Mouse (Mus musculus): ENCODE data around the gene Zfp511. TPM values are rescaled to one million over a fixed set of nuclear protein-coding genes. Genes with fewer than 3 reads are reported as not detected.

The Zfp511 gene
- polyA plus RNA-seq, 1 experiment, result 55.8 TPM

GRCm38 (mm10) chr7:140049115-140049689 is 13.0 kb downstream of the Zfp511 start:
- TF ChIP-seq CTCF (IDR thresholded peaks at IDR 0.05; ENCODE audit: control insufficient read depth, insufficient read depth, insufficient read length), result no peak
- TF ChIP-seq FOSL1 (IDR thresholded peaks at IDR 0.05; ENCODE audit: insufficient read depth, low read length, poor library complexity, severe bottlenecking), result no peak
- TF ChIP-seq MYOD1 (IDR thresholded peaks at IDR 0.05; ENCODE audit: control insufficient read depth, insufficient read length, low read depth), result no peak
- no peak for TF ChIP-seq CEBPB (IDR thresholded peaks at IDR 0.05; ENCODE audit: low read depth)
- TF ChIP-seq MAX (IDR thresholded peaks at IDR 0.05), result no peak
- no peaks in the 10 kb centered on the region for H3K79me2 ChIP-seq (ENCODE audit: control insufficient read depth, insufficient read depth)
- peaks cover 17% of the 10 kb centered on the region for H3K27me3 ChIP-seq (ENCODE audit: control insufficient read depth, insufficient read depth, insufficient read length)

DNA sequence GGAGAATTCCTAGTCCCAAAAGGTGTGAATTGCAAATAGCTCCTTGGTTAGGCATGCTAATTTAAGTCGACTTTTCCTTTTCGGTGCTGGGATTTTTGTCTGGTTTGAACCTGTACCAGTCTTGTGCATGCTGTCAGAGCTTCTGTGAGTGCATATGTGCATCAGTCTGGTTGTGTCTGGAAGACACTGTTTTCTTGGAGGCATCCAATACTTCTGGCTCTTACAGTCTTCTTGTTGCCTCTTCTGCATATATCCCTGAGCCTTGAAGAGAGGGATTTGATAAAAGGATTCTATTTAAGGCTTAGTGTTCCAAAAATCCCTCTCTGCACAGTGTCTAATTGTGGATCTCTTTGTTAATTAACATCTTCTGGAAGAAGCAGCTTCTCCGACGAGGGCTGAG is 17.9 kb downstream of the Zfp511 start:
- Histone ChIP-seq H3ac (ENCODE audit: control insufficient read depth, insufficient read length, low read depth) (no peak overlapping the region), H3K79me3 (ENCODE audit: low read depth) (no peaks in the 10 kb centered on the region), H3K36me3 (ENCODE audit: control insufficient read depth, insufficient read depth) (no peaks in the 10 kb centered on the region), H3K27me3 (ENCODE audit: control insufficient read depth, insufficient read depth, insufficient read length) (no peaks in the 10 kb centered on the region), H3K79me2 (ENCODE audit: control insufficient read depth, insufficient read depth) (no peaks in the 10 kb centered on the region), H3K4me3 (ENCODE audit: insufficient read depth, poor library complexity, severe bottlenecking) (no peak overlapping the region)
- TF ChIP-seq CEBPB (IDR thresholded peaks at IDR 0.05; ENCODE audit: low read depth) (no peak), MYOD1 (IDR thresholded peaks at IDR 0.05; ENCODE audit: control insufficient read depth, insufficient read length, low read depth) (no peak), FOSL1 (IDR thresholded peaks at IDR 0.05; ENCODE audit: insufficient read depth, low read length, poor library complexity, severe bottlenecking) (no peak), CTCF (IDR thresholded peaks at IDR 0.05; ENCODE audit: control insufficient read depth, insufficient read depth, insufficient read length) (no peak), MYOG (IDR thresholded peaks at IDR 0.05; ENCODE audit: control insufficient read depth, extremely low read depth, insufficient read length) (no peak)

More at GRCm38 (mm10) chr7:140049115-140049689, 13.0 kb downstream of the Zfp511 start:
- Histone ChIP-seq H3K36me3 (ENCODE audit: control insufficient read depth, insufficient read depth) (no peaks in the 10 kb centered on the region), H3K4me3 (ENCODE audit: insufficient read depth, poor library complexity, severe bottlenecking) (no peak overlapping the region), H3K79me3 (ENCODE audit: low read depth) (no peaks in the 10 kb centered on the region), H3ac (ENCODE audit: control insufficient read depth, insufficient read length, low read depth) (no peak overlapping the region)

DNA sequence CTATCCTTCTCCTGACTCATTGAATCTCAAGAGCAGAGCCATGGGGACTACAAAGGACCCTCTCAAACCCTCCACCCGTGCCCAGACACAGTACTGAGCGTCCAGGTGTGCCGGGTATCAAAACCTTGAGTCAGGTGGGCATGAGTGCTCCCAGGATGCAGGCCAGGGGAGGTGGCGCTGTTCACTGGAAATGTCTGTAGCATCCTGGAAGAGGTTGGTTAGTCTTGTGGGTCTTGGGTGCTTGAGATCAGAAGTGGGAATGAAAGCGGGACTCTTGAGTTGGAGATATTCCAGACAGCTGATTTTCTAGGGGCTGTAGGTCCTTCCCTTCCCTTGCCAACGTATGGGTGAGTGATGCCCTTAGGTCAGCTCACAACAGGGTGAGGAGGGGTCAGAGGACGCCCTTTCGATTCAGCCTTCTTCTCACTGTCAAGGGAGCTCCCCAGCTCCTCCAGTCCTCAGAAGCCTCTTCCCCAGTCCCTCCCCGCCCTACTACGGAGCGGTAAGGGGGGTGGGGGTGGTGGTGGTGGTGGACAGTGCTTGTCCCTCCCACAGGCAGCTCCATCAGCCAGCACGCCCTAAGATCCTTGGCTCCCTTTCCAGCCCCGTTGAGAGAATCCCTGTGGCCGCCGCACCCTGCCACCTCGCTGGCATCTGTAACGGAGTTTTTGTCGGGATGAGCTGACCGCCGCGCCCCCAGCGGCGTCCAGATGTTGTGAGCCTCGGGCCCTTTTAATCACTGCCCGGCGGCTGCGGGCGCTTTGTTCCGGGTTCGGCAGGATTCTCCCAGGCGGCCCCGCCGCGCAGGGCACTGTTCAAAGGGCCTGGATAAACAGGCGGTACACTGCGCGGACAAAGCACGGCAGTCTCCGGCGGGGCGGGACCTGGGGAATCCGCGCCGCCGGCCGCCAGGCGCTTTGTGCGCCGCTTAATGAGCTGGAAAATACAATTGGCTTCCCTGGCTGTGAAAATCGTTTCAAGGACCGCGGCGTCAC is 21.5 kb downstream of the Zfp511 start:
- Histone ChIP-seq H3K79me2 (ENCODE audit: control insufficient read depth, insufficient read depth) (no peaks in the 10 kb centered on the region), H3ac (ENCODE audit: control insufficient read depth, insufficient read length, low read depth) (peak overlapping the region; percentile 51), H3K36me3 (ENCODE audit: control insufficient read depth, insufficient read depth) (no peaks in the 10 kb centered on the region), H3K27me3 (ENCODE audit: control insufficient read depth, insufficient read depth, insufficient read length) (no peaks in the 10 kb centered on the region), H3K4me3 (ENCODE audit: insufficient read depth, poor library complexity, severe bottlenecking) (peak overlapping the region; percentile 14), H3K79me3 (ENCODE audit: low read depth) (no peaks in the 10 kb centered on the region)
- TF ChIP-seq MYOD1 (IDR thresholded peaks at IDR 0.05; ENCODE audit: control insufficient read depth, insufficient read length, low read depth), result no peak
- no peak for TF ChIP-seq MYOG (IDR thresholded peaks at IDR 0.05; ENCODE audit: control insufficient read depth, extremely low read depth, insufficient read length)
- TF ChIP-seq FOSL1 (IDR thresholded peaks at IDR 0.05; ENCODE audit: insufficient read depth, low read length, poor library complexity, severe bottlenecking), result no peak
- no peak for TF ChIP-seq CEBPB (IDR thresholded peaks at IDR 0.05; ENCODE audit: low read depth)
- no peak for TF ChIP-seq CTCF (IDR thresholded peaks at IDR 0.05; ENCODE audit: control insufficient read depth, insufficient read depth, insufficient read length)
- no peak for TF ChIP-seq MAX (IDR thresholded peaks at IDR 0.05)
- no peak for TF ChIP-seq USF1 (IDR thresholded peaks at IDR 0.05; ENCODE audit: low read depth)

GRCm38 (mm10) chr7:140058528-140058927 is 22.3 kb downstream of the Zfp511 start:
- no peaks in the 10 kb centered on the region for H3K79me3 ChIP-seq (ENCODE audit: low read depth)

DNA sequence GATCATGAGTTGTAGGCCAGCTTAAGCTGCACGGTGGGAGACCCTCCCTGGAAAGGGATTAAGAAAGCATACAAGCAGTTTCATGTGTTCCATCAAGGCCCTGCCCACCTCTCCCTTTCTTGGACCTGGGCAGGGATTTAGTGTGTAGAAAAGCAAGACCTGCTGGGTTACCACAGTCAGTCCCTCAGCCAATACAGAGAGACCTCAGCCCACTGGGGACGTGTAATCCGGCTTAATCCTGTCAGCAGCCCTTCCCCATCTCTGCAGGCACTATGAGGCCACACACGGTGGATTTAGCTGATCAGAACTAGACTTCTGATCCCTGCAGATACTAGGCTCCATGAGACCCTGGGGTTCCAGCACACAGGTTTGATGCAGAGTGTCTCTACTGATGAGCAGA is 23.4 kb downstream of the Zfp511 start:
- Histone ChIP-seq H3ac (ENCODE audit: control insufficient read depth, insufficient read length, low read depth) (no peak overlapping the region), H3K79me2 (ENCODE audit: control insufficient read depth, insufficient read depth) (no peaks in the 10 kb centered on the region), H3K36me3 (ENCODE audit: control insufficient read depth, insufficient read depth) (no peaks in the 10 kb centered on the region), H3K27me3 (ENCODE audit: control insufficient read depth, insufficient read depth, insufficient read length) (peaks cover 8% of the 10 kb centered on the region), H3K4me3 (ENCODE audit: insufficient read depth, poor library complexity, severe bottlenecking) (no peak overlapping the region), H3K79me3 (ENCODE audit: low read depth) (no peaks in the 10 kb centered on the region)
- TF ChIP-seq CEBPB (IDR thresholded peaks at IDR 0.05; ENCODE audit: low read depth) (no peak), FOSL1 (IDR thresholded peaks at IDR 0.05; ENCODE audit: insufficient read depth, low read length, poor library complexity, severe bottlenecking) (no peak), MYOD1 (IDR thresholded peaks at IDR 0.05; ENCODE audit: control insufficient read depth, insufficient read length, low read depth) (no peak), USF1 (IDR thresholded peaks at IDR 0.05; ENCODE audit: low read depth) (no peak), MAX (IDR thresholded peaks at IDR 0.05) (no peak), MYOG (IDR thresholded peaks at IDR 0.05; ENCODE audit: control insufficient read depth, extremely low read depth, insufficient read length) (no peak), CTCF (IDR thresholded peaks at IDR 0.05; ENCODE audit: control insufficient read depth, insufficient read depth, insufficient read length) (no peak)

More at GRCm38 (mm10) chr7:140058528-140058927, 22.3 kb downstream of the Zfp511 start:
- TF ChIP-seq CTCF (IDR thresholded peaks at IDR 0.05; ENCODE audit: control insufficient read depth, insufficient read depth, insufficient read length) (no peak), MAX (IDR thresholded peaks at IDR 0.05) (no peak), USF1 (IDR thresholded peaks at IDR 0.05; ENCODE audit: low read depth) (no peak), CEBPB (IDR thresholded peaks at IDR 0.05; ENCODE audit: low read depth) (no peak), FOSL1 (IDR thresholded peaks at IDR 0.05; ENCODE audit: insufficient read depth, low read length, poor library complexity, severe bottlenecking) (no peak), MYOG (IDR thresholded peaks at IDR 0.05; ENCODE audit: control insufficient read depth, extremely low read depth, insufficient read length) (no peak), MYOD1 (IDR thresholded peaks at IDR 0.05; ENCODE audit: control insufficient read depth, insufficient read length, low read depth) (no peak)
- no peaks in the 10 kb centered on the region for H3K27me3 ChIP-seq (ENCODE audit: control insufficient read depth, insufficient read depth, insufficient read length)
- H3ac ChIP-seq (ENCODE audit: control insufficient read depth, insufficient read length, low read depth), result peak overlapping the region; percentile 42
- no peak overlapping the region for H3K4me3 ChIP-seq (ENCODE audit: insufficient read depth, poor library complexity, severe bottlenecking)
- H3K79me2 ChIP-seq (ENCODE audit: control insufficient read depth, insufficient read depth), result no peaks in the 10 kb centered on the region
- no peaks in the 10 kb centered on the region for H3K36me3 ChIP-seq (ENCODE audit: control insufficient read depth, insufficient read depth)

Measured in C2C12 (cell line).